Mouse (Mus musculus) erythroblast, embryonic 14.5 days (primary cell): ENCODE data around the gene Slc9b2.

Experiments
- GATA1 ChIP-seq: IDR thresholded peaks from 2 replicates; pipeline ENCODE4 v1.6.1; 2012; ENCODE audit warnings: low read length, inconsistent platforms, mixed read lengths
- TAL1 ChIP-seq: IDR thresholded peaks from 3 replicates; pipeline ENCODE4 v1.6.1; 2012; ENCODE audit warnings: low read length, inconsistent platforms, mixed read lengths

DNA sequence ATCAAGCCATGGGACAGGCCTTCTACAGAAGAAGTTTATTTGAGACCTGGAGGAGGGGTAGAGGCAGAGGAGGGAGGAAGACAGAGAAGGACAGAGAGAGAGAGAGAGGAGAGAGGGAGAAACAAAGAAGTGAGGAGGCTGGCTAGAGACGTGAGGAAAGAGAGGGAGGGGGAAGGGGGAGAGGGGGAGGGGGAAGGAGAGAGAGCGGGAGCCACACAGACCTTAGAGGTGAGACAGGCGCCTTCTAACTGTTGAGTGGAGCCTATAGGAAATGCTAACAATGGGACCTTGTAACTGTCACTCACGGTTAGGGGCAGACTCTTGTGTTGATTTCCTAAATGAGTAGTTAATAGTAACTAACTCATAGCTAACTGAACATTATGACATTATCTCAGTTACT lies 26.3 kb downstream of the Slc9b2 start:
- TF ChIP-seq GATA1 (no peak), TAL1 (no peak)
